Mouse (Mus musculus) heart, adult 2 months (tissue): ENCODE results near the gene Rtl4.

ENCODE experiments used
- CTCF ChIP-seq: fragments of 200-600 bp; IDR thresholded peaks from 2 replicates; pipeline ENCODE4 v1.8.1; 2022; ENCODE audit warnings: antibody characterized with exemption, mild to moderate bottlenecking, moderate library complexity
- EP300 ChIP-seq: fragments of 200-500 bp; IDR thresholded peaks from 2 replicates; pipeline ENCODE4 v1.6.1; 2011; ENCODE audit warnings: low read depth, low read length, control low read depth; ENCODE audit not compliant: insufficient read depth
- POLR2A ChIP-seq: fragments of 200-500 bp; IDR thresholded peaks from 2 replicates; pipeline ENCODE4 v1.6.1; 2011; ENCODE audit warnings: mild to moderate bottlenecking, low read depth, low read length, control low read depth; ENCODE audit not compliant: insufficient read depth

DNA sequence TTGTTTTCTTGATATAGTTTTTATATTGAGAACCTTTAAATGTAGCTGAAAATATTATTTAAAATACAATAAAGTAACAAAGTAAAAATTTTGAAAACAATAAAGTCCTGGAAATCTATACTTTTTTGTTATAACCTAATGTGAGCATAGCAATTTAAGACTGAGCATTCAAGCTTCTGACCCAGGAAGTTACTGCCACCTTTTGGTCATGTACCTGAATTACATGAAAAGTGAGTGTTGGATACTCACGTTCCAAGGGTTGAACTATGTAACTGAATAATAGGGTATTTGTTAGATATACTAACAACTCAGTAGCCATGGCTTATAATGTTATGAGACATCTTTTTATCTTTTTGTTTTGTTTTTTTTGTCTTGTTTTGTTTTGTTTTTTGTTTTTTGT is 43.3 kb upstream of the Rtl4 start:
- TF ChIP-seq CTCF, result peak; percentile 66
- TF ChIP-seq POLR2A, result no peak
- no peak for TF ChIP-seq EP300
